Mouse (Mus musculus) CH12F3 (cell line): Measurements from ENCODE around the gene Grid2.
"Not testable (repeated sequence)": the region's sequence is repeated elsewhere in the genome, so short reads cannot be mapped to it uniquely, and the experiment has no call there.

ENCODE experiments used
- in situ Hi-C: fragments of 300-500 bp; cut with MboI; formaldehyde crosslinking; loops from 2 replicates; pipeline ENCODE4 v1.14.3; 2020; ENCODE audit warnings: low sequenced_read_pairs

Grid2 gene

DNA sequence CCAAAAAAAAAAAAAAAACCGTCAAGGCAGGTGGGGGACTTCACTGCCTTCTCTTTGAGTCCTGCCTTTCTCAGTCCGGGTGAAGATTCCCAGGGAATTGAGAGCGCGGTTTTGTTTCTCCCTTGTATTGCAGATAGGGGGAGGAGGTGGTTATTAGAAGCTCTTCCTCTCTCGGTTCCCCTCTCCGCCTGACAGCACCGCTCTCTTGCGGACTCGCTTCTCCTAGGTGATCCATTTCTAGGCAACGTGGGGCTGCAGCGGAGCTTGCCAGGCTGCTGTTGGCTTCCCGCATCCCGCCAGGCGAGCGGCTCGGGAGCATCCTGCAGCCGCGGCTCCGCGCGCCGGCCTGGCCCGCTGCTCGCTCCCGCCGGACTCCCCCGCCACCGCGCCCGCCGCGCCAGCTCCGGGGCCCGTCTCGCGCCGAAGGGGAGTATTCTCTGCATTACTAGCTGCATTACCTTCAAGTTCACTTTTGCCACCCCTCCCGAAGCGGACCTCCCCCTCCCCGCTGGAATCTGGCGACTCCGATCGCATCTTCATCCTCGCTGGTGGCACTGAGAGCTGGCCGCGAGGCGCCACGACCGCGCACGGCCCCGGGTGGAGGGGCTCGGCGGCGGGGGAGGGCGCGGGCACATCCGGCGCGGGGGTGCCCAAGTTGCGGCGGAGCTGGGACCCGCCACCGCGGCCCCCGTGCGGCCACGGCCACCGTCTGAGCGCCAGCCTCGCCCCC lies at the start of gene Grid2:
Grid2 (plus strand) TSS at position 51 of the 730 bp plus-strand sequence.
- in situ Hi-C loops: no loop called here

DNA sequence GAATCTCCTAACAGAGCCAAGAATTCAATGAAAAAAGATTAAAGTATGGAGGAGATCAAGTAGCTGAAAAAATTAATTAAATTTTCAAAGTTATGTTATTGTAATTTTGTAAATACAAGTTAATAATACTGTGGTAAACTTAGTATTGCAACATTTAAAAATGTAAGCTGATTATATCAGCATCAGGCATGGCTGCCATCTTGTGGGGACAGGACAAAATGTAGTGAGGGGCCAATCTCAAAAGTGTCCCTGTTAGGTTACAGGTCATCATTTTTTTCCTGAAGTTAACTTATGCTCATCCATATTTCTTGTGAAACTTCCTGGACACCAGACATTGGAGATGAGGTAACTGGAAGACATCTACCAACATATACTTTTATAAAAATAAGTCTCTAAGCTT lies 4.9 kb upstream of the Grid2 start:
- in situ Hi-C loops: no loop called here

DNA sequence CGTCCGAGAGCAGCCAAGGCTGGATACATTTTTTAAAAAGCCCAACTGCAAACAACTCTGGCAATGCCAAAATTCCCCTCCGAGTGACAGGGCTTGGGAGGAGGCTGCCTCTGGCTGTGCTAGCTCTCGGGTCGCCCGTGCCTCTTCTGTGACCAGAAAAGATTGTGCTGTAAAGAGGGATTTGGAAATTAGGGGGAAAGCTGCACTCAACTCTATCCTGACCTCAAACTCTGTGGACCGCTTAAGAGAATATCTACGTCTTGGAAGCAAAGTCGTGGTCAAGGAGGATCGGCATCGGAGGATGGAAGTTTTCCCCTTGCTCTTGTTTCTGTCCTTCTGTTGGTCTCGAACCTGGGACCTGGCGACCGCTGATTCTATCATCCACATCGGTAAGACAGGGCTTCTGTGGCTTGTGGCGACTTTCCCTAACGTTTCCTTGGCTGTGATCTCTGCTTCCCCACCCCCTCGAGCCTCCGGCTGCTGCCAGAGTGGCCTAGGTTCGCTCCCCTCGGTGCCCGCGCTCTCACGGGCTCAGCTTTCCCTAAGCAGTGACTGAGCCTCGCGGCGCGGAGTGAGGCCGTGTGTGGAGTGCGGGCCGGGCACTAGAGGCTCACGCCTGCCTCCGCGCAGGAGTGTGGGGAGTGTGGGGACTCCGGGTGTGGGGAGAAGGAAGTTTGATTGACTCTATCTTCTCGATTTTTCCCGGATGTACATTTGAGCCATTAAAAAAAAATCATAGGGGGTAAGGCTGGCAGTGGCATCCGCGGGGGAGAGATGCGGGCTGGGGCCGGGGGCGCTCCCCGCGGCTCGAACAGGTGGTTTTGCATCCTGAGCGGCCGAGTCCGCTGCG lies 1.1 kb downstream of the Grid2 start:
- in situ Hi-C loops: no loop called here

DNA sequence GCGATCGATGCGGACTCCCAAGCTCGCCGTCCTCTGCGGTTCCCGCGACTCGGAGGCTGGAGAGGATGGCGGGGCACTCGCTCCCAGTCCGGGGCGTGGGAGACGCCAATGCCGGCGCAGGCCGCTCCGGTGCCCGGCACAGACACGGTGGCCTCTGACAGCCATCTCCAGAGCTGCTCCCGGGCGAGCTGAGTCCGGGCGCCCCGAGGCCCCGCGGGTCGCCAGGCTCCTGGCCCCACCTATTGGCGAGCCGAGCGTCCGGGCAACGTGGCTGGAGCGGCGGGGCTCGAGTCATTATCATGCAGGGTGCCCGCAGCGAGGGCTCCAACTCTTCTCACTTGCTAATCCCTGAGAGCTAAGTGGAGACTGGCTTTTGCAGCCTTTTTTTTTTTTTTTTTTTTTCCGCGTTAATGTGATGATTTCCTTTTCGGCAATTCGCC lies 1.8 kb downstream of the Grid2 start:
- in situ Hi-C loops: no loop called here

DNA sequence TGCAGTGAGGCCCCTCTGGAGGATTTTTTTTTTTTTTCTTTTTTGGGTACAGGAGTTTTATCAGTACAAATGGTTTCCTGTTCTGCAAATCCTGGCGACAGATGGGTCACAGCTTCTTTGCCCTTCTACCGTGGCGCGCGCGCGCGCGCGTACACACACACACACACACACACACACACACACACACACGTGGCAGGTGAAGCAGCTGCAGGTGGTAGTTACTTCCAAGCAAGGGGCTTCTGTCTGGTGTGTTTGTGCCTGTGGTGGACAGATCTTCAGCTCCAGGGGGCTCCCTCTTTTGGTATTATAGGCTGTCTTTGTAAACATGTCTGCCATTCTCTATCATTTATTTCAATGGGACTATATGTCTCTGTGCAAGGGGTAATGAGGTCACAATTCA lies 2.2 kb downstream of the Grid2 start:
- in situ Hi-C loops: no loop called here

DNA sequence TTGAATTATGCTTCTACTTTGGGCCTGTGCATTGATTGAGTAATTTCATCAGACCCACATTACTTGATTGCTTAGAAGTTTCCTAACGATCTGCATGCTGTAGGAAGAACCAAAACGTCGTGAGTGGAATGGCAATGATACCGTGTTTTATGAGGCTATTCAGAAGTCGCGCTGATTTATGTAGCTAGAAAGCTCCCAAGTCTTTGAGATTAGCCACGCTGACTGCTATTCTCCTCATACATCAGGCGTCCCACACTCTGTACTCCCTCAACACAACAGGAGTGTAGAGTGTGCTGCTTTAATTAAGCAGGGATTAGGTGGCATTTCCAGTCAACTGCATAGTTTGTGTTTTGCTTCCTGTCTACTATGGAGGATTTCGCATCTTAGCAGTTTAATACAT lies 4.1 kb downstream of the Grid2 start:
- in situ Hi-C loops: no loop called here

DNA sequence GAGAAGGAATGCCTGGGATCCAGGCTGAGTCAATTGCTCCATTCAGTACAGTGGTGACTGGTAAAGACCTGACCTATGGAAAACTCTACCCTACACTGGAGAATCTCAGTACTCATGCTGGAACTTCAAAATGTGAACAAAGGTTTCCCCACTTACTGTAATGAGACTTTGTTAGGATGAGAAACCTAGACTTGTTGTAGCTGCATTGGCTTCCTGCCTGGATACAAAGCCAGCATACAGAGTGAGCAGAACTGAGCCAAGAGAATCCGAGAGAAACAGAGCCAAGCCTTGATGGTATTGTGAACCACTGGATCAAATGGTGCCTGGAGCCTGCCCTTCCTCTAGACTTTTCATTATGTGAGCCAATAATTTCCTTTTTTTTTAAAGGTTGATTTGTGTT lies 28.7 kb downstream of the Grid2 start:
- in situ Hi-C loops: no loop called here

DNA sequence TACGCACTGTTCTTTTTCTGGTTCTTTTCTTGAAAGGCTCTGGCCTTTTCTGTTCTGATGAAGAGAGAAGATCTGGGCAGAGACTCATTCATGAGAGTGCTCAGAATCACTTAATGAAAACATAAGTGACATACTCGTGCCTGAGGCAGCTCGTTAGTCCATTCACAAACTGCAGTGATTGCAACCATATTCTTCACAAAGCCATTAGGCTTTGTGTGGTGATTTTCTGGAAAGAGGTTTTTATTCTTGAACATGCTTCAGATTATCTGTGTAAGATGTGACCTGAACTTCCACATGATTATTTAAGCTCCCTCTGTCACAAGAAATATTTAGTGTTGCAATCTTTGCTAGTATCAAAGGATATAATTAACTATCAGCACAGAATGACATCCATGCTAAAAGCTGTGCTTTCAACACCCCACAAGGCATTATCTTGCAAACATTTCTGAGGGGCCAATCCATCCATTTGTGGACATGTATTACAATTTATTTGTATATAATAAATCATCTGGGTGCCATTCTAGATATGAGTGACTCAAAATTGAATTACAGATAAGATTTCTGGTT lies 86.8 kb downstream of the Grid2 start:
- in situ Hi-C loops: no loop called here

DNA sequence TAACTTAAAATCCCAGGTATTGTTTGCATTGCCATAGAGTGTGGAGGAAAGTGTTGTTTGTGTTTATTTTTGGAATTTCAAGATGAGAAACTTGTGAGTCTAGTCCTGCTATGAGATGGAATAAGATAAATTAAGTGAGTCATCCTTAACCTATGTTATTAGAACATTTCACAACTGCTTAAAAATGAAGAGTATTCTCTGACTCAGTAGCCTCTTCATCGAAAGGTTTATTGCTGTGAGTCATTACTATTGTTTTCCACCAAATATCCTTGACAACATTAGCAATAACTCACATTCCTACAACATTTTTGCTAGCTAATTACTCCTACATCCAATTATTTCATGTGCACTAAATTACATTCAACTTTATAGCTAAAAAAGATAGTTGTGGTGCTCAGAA lies 91.3 kb downstream of the Grid2 start:
- in situ Hi-C loops: no loop called here

DNA sequence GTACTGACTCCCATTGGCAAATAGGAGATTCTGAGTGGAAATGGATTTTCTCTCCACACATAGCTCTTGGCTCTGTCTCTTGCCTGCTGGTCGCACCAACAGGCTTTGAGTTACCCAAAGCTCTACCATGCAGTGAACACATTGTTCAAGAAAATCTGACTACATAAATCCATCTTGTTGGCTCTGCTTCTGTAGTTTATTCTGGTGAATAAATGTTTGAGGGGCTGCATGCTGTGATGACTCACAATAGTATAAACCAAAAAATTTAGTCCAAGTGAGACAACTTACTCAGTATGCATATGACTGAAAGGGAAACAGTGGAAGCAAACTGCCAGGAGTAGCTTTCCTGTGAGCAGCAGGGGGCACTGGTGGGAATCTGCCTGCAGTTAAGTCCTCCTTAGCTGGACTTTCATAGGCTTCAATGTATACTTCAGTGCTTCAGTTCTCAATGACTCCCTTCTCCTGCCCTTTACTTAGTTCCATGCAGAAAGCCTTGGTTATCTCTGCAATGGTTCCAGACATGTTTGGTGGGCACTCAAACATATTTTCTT lies 125.5 kb downstream of the Grid2 start:
- in situ Hi-C loops: no loop called here

DNA sequence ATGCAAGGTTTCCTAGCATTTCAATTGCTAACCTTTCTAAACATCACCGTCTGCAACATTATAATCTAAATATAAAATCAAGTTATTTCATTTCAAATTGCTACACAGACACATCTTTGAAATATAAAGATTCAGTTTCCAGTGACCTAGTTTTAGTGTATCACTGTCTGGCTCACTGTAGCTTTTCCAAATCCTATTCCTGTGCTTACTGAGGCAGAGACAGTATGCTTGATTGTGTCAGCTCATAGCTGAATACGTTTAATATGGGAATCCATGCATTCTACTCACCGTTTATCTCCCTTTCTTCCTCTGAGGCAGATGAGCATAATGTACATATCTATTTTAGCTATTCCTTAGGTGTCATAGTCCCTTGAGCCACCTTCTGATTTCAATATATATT lies 146.0 kb downstream of the Grid2 start:
- in situ Hi-C loops: no loop called here

DNA sequence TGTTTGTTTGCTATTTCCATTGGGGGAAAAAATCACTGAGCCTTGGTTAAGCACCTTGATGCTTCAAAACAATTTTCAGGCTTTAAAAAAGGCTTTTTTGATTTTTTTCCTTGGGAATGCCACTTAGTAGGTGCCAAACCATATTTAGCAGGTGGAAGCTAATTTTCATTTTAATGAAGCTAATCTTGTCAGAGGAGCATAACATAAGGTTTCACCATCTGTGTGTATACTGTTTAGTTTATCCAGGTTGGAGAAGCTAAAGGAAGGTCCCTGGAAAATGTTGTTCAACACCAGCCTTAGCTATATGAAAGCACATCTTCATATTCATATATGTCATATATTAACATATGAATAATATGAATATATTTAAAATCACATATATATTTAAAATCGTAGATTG lies 161.9 kb downstream of the Grid2 start:
- in situ Hi-C loops: no loop called here

DNA sequence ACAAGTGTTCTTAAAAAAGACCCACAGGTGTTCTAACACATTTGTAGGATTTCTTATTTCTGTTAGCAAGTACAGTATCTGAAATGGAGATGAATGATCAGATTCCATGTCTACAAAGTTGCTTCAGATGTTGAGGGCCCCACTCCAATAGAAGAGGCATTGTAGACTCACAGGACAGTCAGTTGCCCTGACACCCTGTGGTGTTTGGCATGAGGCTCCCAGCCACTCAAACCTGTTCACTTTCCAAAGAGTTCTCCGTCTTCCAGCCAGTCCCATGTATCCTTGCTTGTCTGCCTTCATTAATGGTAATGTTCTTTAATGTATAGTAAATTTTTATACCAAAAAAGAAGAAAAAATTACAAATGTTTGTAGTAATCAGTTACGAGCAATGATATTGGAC lies 177.1 kb downstream of the Grid2 start:
- in situ Hi-C loops: no loop called here

DNA sequence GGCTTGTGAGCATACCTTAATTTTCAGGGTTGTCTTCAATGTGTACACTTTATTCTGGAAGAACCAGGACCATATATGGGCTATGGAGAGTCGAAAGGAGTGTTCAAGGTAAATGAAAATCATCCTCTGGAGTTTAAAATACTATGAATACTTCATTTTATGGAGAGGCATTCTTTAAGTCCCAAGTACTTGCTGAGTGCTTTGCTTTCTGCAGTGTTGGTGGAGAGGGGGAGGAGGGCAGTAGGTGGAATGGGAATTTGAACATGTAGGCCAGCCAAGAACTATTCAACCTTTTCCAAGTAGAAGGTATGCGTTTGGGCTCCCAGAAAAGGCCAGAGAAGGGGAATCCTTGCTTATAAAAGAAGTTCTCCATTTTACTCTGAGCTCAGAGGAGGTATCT lies 192.5 kb downstream of the Grid2 start:
- in situ Hi-C loops: no loop called here

DNA sequence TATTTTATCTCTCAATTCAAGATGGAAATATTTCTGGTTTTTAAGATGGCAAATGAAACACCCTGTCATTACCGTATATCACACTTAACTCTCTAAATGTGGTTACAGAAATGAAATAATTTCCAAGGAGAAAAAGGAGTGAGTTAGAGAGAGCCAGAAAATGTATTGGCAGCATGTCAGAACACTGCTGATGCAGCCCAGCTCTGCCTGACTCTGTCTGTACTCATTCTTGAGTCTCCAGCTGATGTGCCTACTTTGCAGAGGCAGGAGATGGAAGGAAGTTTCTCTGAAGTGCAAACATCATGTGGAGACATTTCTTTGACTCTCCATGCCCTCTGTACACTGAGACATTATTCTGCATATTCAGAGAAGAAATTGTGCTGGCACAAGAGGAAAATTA lies 226.5 kb downstream of the Grid2 start:
- in situ Hi-C loops: no loop called here

DNA sequence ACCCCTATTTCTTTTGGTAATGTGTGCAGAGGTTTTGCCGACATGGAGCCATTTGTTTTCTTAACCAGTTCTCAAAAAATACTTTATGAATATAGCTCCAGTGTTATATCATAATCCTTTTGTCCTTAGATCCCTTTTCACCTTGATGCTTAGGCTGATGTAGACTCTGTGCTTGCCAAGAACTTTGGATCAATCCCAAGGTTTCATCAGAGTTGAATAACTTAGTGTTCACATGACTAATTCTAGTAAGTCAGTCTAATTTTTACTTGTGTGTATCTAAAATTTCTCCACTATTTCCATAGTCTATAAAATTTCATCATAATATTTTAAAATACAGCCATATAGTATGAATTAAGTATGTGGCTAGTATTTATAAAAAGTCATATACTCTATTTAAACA lies 259.3 kb downstream of the Grid2 start:
- in situ Hi-C loops: no loop called here

DNA sequence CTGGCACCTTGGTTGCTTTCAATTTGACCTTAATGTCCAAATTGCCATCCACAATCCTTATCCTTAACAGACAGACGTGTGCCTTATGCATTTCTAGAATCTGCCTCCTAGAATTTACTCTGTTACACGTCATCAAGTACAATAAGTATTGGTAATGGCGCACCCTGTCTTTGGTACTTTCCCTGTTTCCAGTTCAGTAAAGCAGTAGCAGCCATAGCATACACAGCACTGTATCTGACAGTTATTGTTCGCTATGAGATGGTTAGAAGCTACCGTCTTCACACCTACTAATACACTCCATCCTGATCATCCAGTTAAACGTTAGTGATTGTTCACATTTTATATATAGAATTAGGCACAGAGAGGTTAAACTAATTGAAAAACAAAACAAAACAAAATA lies 260.3 kb downstream of the Grid2 start:
- in situ Hi-C loops: no loop called here

DNA sequence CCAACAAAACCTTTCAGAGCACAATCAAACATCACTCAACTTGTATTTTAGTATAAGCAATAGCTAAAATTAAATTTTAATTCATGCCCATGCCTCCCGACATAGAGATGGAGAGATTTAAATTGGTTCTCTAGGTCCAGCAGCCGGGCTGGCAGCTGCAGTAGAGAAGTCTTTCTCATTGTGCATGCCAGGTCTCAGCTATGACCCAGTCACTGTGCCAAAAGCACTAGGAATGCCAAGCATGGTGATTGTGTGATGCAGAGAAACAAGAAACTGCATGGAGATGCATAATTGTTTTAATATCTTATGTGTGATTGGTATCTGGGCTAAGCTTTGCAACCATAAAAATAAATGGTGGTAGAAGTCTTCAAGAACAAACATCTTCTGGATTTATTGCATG lies 276.1 kb downstream of the Grid2 start:
- in situ Hi-C loops: no loop called here

DNA sequence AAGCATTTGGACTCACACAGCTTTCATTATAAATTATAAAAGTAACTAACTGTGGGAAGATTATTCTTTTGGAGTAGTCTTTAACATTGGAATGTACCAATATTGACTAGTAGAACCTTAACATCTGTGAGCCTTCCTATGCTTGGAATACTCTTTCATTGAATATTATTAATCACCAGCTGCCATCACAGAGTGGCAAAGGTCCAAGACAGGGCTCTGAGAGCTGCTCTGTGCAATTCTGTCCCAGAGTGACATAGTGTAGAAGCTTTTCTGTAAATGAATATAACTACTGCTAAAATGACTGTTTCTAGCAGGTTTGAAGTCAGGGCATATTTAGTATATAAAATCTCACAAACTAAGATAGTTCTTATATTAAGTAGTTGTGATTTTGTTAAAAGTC lies 277.2 kb downstream of the Grid2 start:
- in situ Hi-C loops: no loop called here

DNA sequence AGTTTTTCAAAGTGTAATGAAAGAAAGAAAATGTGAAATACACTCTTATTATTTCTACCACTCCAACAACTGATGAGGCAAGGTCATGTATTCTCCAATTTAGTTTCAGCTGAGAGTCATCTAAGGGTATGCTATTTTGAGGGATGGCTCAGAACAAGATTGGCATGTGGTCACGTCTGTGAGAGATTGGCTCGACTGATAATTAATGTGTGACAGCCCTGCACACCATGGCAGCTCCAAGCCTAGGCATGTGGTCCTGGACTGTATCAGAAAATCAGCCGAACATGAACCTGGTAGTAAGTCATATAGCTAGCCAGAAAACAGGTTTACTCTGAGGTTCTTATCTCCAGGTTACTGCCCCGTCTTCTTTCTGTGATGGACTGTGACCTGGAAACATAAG lies 292.1 kb downstream of the Grid2 start:
- in situ Hi-C loops: no loop called here

DNA sequence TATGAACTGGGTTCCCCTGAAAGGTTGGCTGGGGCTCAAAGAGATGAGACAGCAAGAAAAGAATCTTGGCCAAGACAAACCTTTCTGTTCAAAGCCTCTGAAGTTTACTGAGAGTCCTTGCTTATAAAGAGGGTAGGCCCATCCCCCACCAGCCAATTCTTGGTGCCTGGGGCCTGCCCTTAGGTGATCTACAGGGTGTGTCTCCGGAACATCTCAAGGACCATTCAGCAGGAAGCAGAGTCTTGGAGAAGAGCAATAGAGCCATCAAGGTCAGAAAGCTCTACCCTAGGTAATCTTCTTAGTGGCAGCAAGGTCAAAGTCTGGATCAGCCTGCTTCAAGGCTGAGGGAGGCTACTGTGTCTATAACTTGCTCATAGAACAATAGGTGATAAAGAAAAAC lies 313.1 kb downstream of the Grid2 start:
- in situ Hi-C loops: not testable (repeated sequence)

DNA sequence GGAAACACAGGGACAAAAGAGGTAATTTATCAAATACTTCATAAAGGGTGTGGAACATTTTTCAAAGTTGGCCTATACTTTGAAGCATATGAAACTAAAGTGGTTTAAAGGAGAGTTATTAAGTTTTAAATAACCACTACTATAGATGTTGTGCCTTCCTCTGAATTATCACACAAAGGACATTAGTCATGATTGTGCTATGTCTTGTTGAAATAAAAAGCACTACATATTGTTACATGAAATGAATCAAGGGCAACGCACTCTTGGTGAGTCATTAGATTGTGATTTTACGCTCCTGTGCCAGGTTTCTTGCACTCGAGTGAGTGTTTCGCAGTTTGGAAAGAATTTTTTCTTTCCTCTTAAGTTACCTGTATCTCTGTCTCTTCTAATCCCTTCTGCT lies 335.0 kb downstream of the Grid2 start:
- in situ Hi-C loops: no loop called here
